Mouse (Mus musculus) activated CD4-positive, CD25-positive, alpha-beta regulatory T cell, adult 4 months (primary cell): ENCODE measurements around the gene Dynlt1f. TPM values are rescaled to one million over a fixed set of nuclear protein-coding genes. Genes with fewer than 3 reads are reported as not detected.
A peak's percentile ranks its signal among the peaks of the same experiment; 100 is the strongest.
"Not testable (repeated sequence)": the region's sequence is repeated elsewhere in the genome, so short reads cannot be mapped to it uniquely, and the experiment has no call there.

Source experiments
- ATAC-seq: one replicate; pipeline ENCODE4 v1.8.0; 2017
- polyA plus RNA-seq, 2 experiments: library from polyadenylated mRNA; unstranded; fragments of 100-300 nt; shearing (Covaris generic); gene quantifications; one replicate each; pipeline ENCODE4 v1.2.1; 2017

Gene Dynlt1f
- polyA plus RNA-seq, 2 experiments from 2014 or later: 72.5 to 96.4 TPM

- not testable (repeated sequence) for ATAC-seq
Observed at GRCm38 (mm10) chr17:6621976-6622375, 33.7 kb downstream of the Dynlt1f start.

GRCm38 (mm10) chr17:6620730-6621451 is 34.8 kb downstream of the Dynlt1f start:
- ATAC-seq: not testable (repeated sequence)

- not testable (repeated sequence) for ATAC-seq
Observed at GRCm38 (mm10) chr17:6620035-6620434, 35.7 kb downstream of the Dynlt1f start.

GRCm38 (mm10) chr17:6619271-6619670 is 36.4 kb downstream of the Dynlt1f start:
- not testable (repeated sequence) for ATAC-seq

- ATAC-seq: not testable (repeated sequence)
Observed at GRCm38 (mm10) chr17:6617689-6618400, 37.9 kb downstream of the Dynlt1f start.

- not testable (repeated sequence) for ATAC-seq
Observed at GRCm38 (mm10) chr17:6616731-6617130, 39.0 kb downstream of the Dynlt1f start.

GRCm38 (mm10) chr17:6614316-6614715 is 41.4 kb downstream of the Dynlt1f start:
- ATAC-seq: not testable (repeated sequence)

GRCm38 (mm10) chr17:6613524-6613923 is 42.2 kb downstream of the Dynlt1f start:
- not testable (repeated sequence) for ATAC-seq

GRCm38 (mm10) chr17:6605347-6605746 is 50.4 kb downstream of the Dynlt1f start:
- not testable (repeated sequence) for ATAC-seq

GRCm38 (mm10) chr17:6602205-6602604 is 53.5 kb downstream of the Dynlt1f start:
- not testable (repeated sequence) for ATAC-seq

- peak; percentile 80 for ATAC-seq
Observed at GRCm38 (mm10) chr17:6601204-6601911, 54.3 kb downstream of the Dynlt1f start, which contains the start of gene Dynlt1c. Gene Dynlt1c, plus strand, starts transcription at chr17:6601671.

- ATAC-seq: not testable (repeated sequence)
Observed at GRCm38 (mm10) chr17:6600216-6600911, 55.3 kb downstream of the Dynlt1f start.

- ATAC-seq: peak; percentile 15
Observed at GRCm38 (mm10) chr17:6598356-6598755, 57.3 kb downstream of the Dynlt1f start.

Other genes with a start within 250 kb of the Dynlt1f start
- gene Dynlt1b, start 225.8 kb downstream of the Dynlt1f start, polyA plus RNA-seq: 100 to 1,000 TPM; 170 to 195 TPM
- gene Dynlt1c, start 54.2 kb downstream of the Dynlt1f start, polyA plus RNA-seq: 10 to 100 TPM; 21.6 to 42.6 TPM
- gene Sytl3, start 3.2 kb upstream of the Dynlt1f start, polyA plus RNA-seq: 1 to 10 TPM; 2.9 to 6.2 TPM
- 100 to 1,000 TPM; 112 to 143 TPM for gene Ezr, start 126.9 kb upstream of the Dynlt1f start, polyA plus RNA-seq